Mouse (Mus musculus): ENCODE measurements around the gene 9530053A07Rik. TPM values are rescaled to one million over a fixed set of nuclear protein-coding genes. Genes with fewer than 3 reads are reported as not detected.

Gene 9530053A07Rik
- under 1 TPM in 1 of 2 experiments, not detected in 1; 0.15 TPM for polyA plus RNA-seq (2017; shearing (Covaris generic))

GRCm38 (mm10) chr7:28129166-28129565 is at the start of gene 9530053A07Rik:
Gene 9530053A07Rik (plus strand): TSS chr7:28129466.

GRCm38 (mm10) chr7:28169489-28170422 is 40.5 kb downstream of the 9530053A07Rik start, which contains the start of gene Fbl:
Gene Fbl (plus strand): TSS chr7:28169710.

GRCm38 (mm10) chr7:28179228-28179627 is 50.0 kb downstream of the 9530053A07Rik start, which contains the start of gene Dyrk1b:
Gene Dyrk1b (plus strand): TSS chr7:28179469.

Other genes with a start within 250 kb of the 9530053A07Rik start
- gene Zfp974, start 200.0 kb upstream of the 9530053A07Rik start, polyA plus RNA-seq (2017; shearing (Covaris generic)), result 1 to 10 TPM; 3.7 to 9.5 TPM
- gene Zfp780b, start 150.3 kb upstream of the 9530053A07Rik start, polyA plus RNA-seq (2017; shearing (Covaris generic)), result 10 to 100 TPM in 1 of 2 experiments, 1 to 10 TPM in 1; 9.6 to 11.9 TPM
- 1 to 10 TPM; 5.8 to 5.9 TPM for gene Zfp850, start 115.4 kb upstream of the 9530053A07Rik start, polyA plus RNA-seq (2017; shearing (Covaris generic))
- 100 to 1,000 TPM; 194 to 235 TPM for gene Psmc4, start 79.4 kb upstream of the 9530053A07Rik start, polyA plus RNA-seq (2017; shearing (Covaris generic))
- under 1 TPM in 1 of 2 experiments, not detected in 1; 0.45 TPM for gene Fcgbp, start 58.2 kb upstream of the 9530053A07Rik start, polyA plus RNA-seq (2017; shearing (Covaris generic))
- 100 to 1,000 TPM; 119 to 130 TPM for gene Fbl, start 40.2 kb downstream of the 9530053A07Rik start, polyA plus RNA-seq (2017; shearing (Covaris generic))
- 10 to 100 TPM in 1 of 2 experiments, 1 to 10 TPM in 1; 8.7 to 14.0 TPM for gene Dyrk1b, start 50.0 kb downstream of the 9530053A07Rik start, polyA plus RNA-seq (2017; shearing (Covaris generic))
- gene Eid2, start 138.4 kb downstream of the 9530053A07Rik start, polyA plus RNA-seq (2017; shearing (Covaris generic)), result 10 to 100 TPM in 1 of 2 experiments, 1 to 10 TPM in 1; 9.0 to 10.8 TPM
- gene Eid2b, start 148.3 kb downstream of the 9530053A07Rik start, polyA plus RNA-seq (2017; shearing (Covaris generic)), result 1 to 10 TPM; 4.8 to 6.4 TPM
- not detected for gene Selenov, start 161.7 kb downstream of the 9530053A07Rik start, polyA plus RNA-seq (2017; shearing (Covaris generic))
- not detected for gene Dll3, start 172.8 kb downstream of the 9530053A07Rik start, polyA plus RNA-seq (2017; shearing (Covaris generic))
- 10 to 100 TPM; 72.3 to 82.6 TPM for gene Timm50, start 182.6 kb downstream of the 9530053A07Rik start, polyA plus RNA-seq (2017; shearing (Covaris generic))
- gene Supt5, start 209.3 kb downstream of the 9530053A07Rik start, polyA plus RNA-seq (2017; shearing (Covaris generic)), result 100 to 1,000 TPM; 111 to 138 TPM
- gene Rps16, start 221.2 kb downstream of the 9530053A07Rik start, polyA plus RNA-seq (2017; shearing (Covaris generic)), result 1,000 to 10,000 TPM in 1 of 2 experiments, 100 to 1,000 TPM in 1; 690 to 1,103 TPM
- 10 to 100 TPM; 68.1 to 75.7 TPM for gene Plekhg2, start 243.1 kb downstream of the 9530053A07Rik start, polyA plus RNA-seq (2017; shearing (Covaris generic))

Measured in activated CD4-positive, CD25-positive, alpha-beta regulatory T cell (primary cell).